Mouse (Mus musculus): ENCODE measurements around the gene Cluh.

- TF ChIP-seq CTCF (IDR thresholded peaks at IDR 0.05; ENCODE audit: borderline replicate concordance, insufficient read depth, low read depth, low read length) (no peak), POLR2A (IDR thresholded peaks at IDR 0.05; ENCODE audit: borderline replicate concordance, insufficient read depth, low read length) (no peak)
Measured at GRCm38 (mm10) chr11:74710671-74711070, 61.4 kb downstream of the Cluh start.
